Mouse (Mus musculus): ENCODE data around the gene Pde1c. TPM values are rescaled to one million over a fixed set of nuclear protein-coding genes. Genes with fewer than 3 reads are reported as not detected.

The Pde1c gene
- polyA plus RNA-seq, 1 experiment, result 1.5 TPM

- Histone ChIP-seq H3K27ac (ENCODE audit: control insufficient read depth, insufficient read depth, low read depth, low read length, poor library complexity) (no peak overlapping the region), H3K4me1 (ENCODE audit: control insufficient read depth, insufficient read depth, low read length) (no peaks in the 10 kb centered on the region), H3K4me3 (replicated peaks; ENCODE audit: control insufficient read depth, low read depth, low read length) (no peak overlapping the region)
- WGBS, result 75% methylated on average over 2 of the region's 2 CpGs
- TF ChIP-seq POLR2A (IDR thresholded peaks at IDR 0.05; ENCODE audit: borderline replicate concordance, control insufficient read depth, low read depth, low read length) (no peak), CTCF (IDR thresholded peaks at IDR 0.05; ENCODE audit: control insufficient read depth, insufficient read depth, low read length) (no peak)
Measured at GRCm38 (mm10) chr6:56176485-56176884, 392.4 kb downstream of the Pde1c start.

- no peak overlapping the region for H3K27ac ChIP-seq (ENCODE audit: control insufficient read depth, insufficient read depth, low read depth, low read length, poor library complexity)
- 69% methylated on average over 2 of the region's 2 CpGs for WGBS
- H3K4me3 ChIP-seq (replicated peaks; ENCODE audit: control insufficient read depth, low read depth, low read length), result no peak overlapping the region
- TF ChIP-seq POLR2A (IDR thresholded peaks at IDR 0.05; ENCODE audit: borderline replicate concordance, control insufficient read depth, low read depth, low read length), result no peak
- TF ChIP-seq CTCF (IDR thresholded peaks at IDR 0.05; ENCODE audit: control insufficient read depth, insufficient read depth, low read length), result no peak
- no peaks in the 10 kb centered on the region for H3K4me1 ChIP-seq (ENCODE audit: control insufficient read depth, insufficient read depth, low read length)
Measured at GRCm38 (mm10) chr6:56172172-56172571, 396.7 kb downstream of the Pde1c start.

GRCm38 (mm10) chr6:56168736-56169135 lies 400.2 kb downstream of the Pde1c start:
- H3K27ac ChIP-seq (ENCODE audit: control insufficient read depth, insufficient read depth, low read depth, low read length, poor library complexity), result no peak overlapping the region
- H3K4me1 ChIP-seq (ENCODE audit: control insufficient read depth, insufficient read depth, low read length), result no peaks in the 10 kb centered on the region
- TF ChIP-seq CTCF (IDR thresholded peaks at IDR 0.05; ENCODE audit: control insufficient read depth, insufficient read depth, low read length) (no peak), POLR2A (IDR thresholded peaks at IDR 0.05; ENCODE audit: borderline replicate concordance, control insufficient read depth, low read depth, low read length) (no peak)
- whole genome bisulfite sequencing, result 50% methylated on average over 2 of the region's 2 CpGs
- H3K4me3 ChIP-seq (replicated peaks; ENCODE audit: control insufficient read depth, low read depth, low read length), result no peak overlapping the region

GRCm38 (mm10) chr6:56158217-56158616 lies 410.7 kb downstream of the Pde1c start:
- WGBS, result 14% methylated on average over 1 of the region's 1 CpGs
- Histone ChIP-seq H3K4me3 (replicated peaks; ENCODE audit: control insufficient read depth, low read depth, low read length) (no peak overlapping the region), H3K27ac (ENCODE audit: control insufficient read depth, insufficient read depth, low read depth, low read length, poor library complexity) (no peak overlapping the region), H3K4me1 (ENCODE audit: control insufficient read depth, insufficient read depth, low read length) (no peaks in the 10 kb centered on the region)
- no peak for TF ChIP-seq POLR2A (IDR thresholded peaks at IDR 0.05; ENCODE audit: borderline replicate concordance, control insufficient read depth, low read depth, low read length)
- no peak for TF ChIP-seq CTCF (IDR thresholded peaks at IDR 0.05; ENCODE audit: control insufficient read depth, insufficient read depth, low read length)

- 95% methylated on average over 3 of the region's 3 CpGs for WGBS
- Histone ChIP-seq H3K4me1 (ENCODE audit: control insufficient read depth, insufficient read depth, low read length) (no peaks in the 10 kb centered on the region), H3K27ac (ENCODE audit: control insufficient read depth, insufficient read depth, low read depth, low read length, poor library complexity) (no peak overlapping the region), H3K4me3 (replicated peaks; ENCODE audit: control insufficient read depth, low read depth, low read length) (no peak overlapping the region)
- TF ChIP-seq POLR2A (IDR thresholded peaks at IDR 0.05; ENCODE audit: borderline replicate concordance, control insufficient read depth, low read depth, low read length), result no peak
- no peak for TF ChIP-seq CTCF (IDR thresholded peaks at IDR 0.05; ENCODE audit: control insufficient read depth, insufficient read depth, low read length)
Measured at GRCm38 (mm10) chr6:56156836-56157235, 412.1 kb downstream of the Pde1c start.

GRCm38 (mm10) chr6:56130493-56131159 lies 438.3 kb downstream of the Pde1c start:
- H3K4me3 ChIP-seq (replicated peaks; ENCODE audit: control insufficient read depth, low read depth, low read length), result no peak overlapping the region
- H3K27ac ChIP-seq (ENCODE audit: control insufficient read depth, insufficient read depth, low read depth, low read length, poor library complexity), result no peak overlapping the region
- H3K4me1 ChIP-seq (ENCODE audit: control insufficient read depth, insufficient read depth, low read length), result no peaks in the 10 kb centered on the region
- WGBS, result 63% methylated on average over 3 of the region's 3 CpGs
- no peak for TF ChIP-seq CTCF (IDR thresholded peaks at IDR 0.05; ENCODE audit: control insufficient read depth, insufficient read depth, low read length)
- TF ChIP-seq POLR2A (IDR thresholded peaks at IDR 0.05; ENCODE audit: borderline replicate concordance, control insufficient read depth, low read depth, low read length), result no peak

GRCm38 (mm10) chr6:56099520-56100101 lies 469.3 kb downstream of the Pde1c start:
- H3K4me3 ChIP-seq (replicated peaks; ENCODE audit: control insufficient read depth, low read depth, low read length), result no peak overlapping the region
- H3K27ac ChIP-seq (ENCODE audit: control insufficient read depth, insufficient read depth, low read depth, low read length, poor library complexity), result no peak overlapping the region
- TF ChIP-seq CTCF (IDR thresholded peaks at IDR 0.05; ENCODE audit: control insufficient read depth, insufficient read depth, low read length), result no peak
- no peak for TF ChIP-seq POLR2A (IDR thresholded peaks at IDR 0.05; ENCODE audit: borderline replicate concordance, control insufficient read depth, low read depth, low read length)
- H3K4me1 ChIP-seq (ENCODE audit: control insufficient read depth, insufficient read depth, low read length), result no peaks in the 10 kb centered on the region
- WGBS, result 82% methylated on average over 2 of the region's 2 CpGs

- WGBS, result 81% methylated on average over 5 of the region's 5 CpGs
- H3K27ac ChIP-seq (ENCODE audit: control insufficient read depth, insufficient read depth, low read depth, low read length, poor library complexity), result no peak overlapping the region
- H3K4me1 ChIP-seq (ENCODE audit: control insufficient read depth, insufficient read depth, low read length), result no peaks in the 10 kb centered on the region
- H3K4me3 ChIP-seq (replicated peaks; ENCODE audit: control insufficient read depth, low read depth, low read length), result no peak overlapping the region
- TF ChIP-seq POLR2A (IDR thresholded peaks at IDR 0.05; ENCODE audit: borderline replicate concordance, control insufficient read depth, low read depth, low read length) (no peak), CTCF (IDR thresholded peaks at IDR 0.05; ENCODE audit: control insufficient read depth, insufficient read depth, low read length) (no peak)
Measured at GRCm38 (mm10) chr6:56098427-56098826, 470.5 kb downstream of the Pde1c start.
